Mouse (Mus musculus) hematopoietic stem cell, adult 5-6 weeks (primary cell): ENCODE measurements around the gene Olfr615. TPM values are rescaled to one million over a fixed set of nuclear protein-coding genes. Genes with fewer than 3 reads are reported as not detected.
"Not testable (repeated sequence)": the region's sequence is repeated elsewhere in the genome, so short reads cannot be mapped to it uniquely, and the experiment has no call there.

Experiments used
- ATAC-seq, 2 experiments: fragments of 125-278 bp in 1 of 2; replicated peaks in 1 of 2; 2 replicates each; pipeline ENCODE4 v1.8.0; 2016 to 2017; ENCODE audit warnings: inconsistent platforms in 2 of 2, mild to moderate bottlenecking in 2 of 2, moderate number of reproducible peaks in 2 of 2, low read depth in 1 of 2, moderate TSS enrichment in 1 of 2; ENCODE audit not compliant: low FRiP score in 2 of 2, poor library complexity in 2 of 2, severe bottlenecking in 2 of 2, insufficient read depth in 1 of 2, low TSS enrichment in 1 of 2
- total RNA-seq: library from RNA; stranded (forward); fragments of 172-1452, 232-1000 nt; gene quantifications from 2 replicates; pipeline ENCODE4 v1.2.3, GENCODE M21; 2017

Gene Olfr615
- not detected in 2 replicates for total RNA-seq

DNA sequence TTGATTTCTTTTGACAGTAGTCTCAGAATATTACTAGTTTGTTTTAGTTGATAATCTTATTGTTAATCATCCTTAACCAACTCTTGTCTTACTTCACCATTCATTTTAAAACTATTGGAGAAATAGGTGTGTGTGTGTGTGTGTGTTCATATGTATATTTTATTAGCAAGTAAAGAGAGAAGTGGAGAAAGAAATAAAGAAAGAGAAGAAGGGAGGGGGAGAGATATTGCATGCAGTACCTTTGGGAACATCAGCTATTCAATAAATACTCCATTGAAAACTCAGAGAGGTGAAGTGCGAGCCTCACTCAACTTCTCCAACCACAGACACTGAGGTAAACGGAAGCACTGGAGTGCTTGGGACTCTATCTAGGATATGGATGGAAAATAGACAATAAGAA lies at the start of gene Olfr615:
TSS of gene Olfr615 (plus strand) at position 301 of the 400 bp plus-strand sequence.
- no peak for ATAC-seq

DNA sequence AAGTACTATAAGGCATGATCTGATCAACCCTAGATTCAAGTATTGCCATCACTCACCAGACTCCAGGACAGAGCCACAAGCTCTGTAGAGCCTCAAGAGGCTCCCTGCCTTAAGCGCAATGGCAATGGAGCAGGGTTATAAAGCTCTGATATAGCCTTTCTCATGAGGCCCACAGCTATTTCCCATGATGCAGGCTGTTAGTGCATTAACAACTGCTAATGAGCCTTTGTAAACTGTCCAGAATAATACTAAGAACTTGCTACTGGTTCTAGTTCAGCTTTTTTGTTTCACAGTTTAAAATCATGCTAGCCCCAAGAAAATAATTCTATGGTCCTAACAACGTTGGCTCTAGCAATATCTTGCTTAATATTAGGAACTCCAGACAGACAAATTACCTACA lies 43.9 kb upstream of the Olfr615 start, which contains the start of gene Olfr610:
TSS of gene Olfr610 (minus strand) at position 101 of the 400 bp plus-strand sequence.
- no peak for ATAC-seq

DNA sequence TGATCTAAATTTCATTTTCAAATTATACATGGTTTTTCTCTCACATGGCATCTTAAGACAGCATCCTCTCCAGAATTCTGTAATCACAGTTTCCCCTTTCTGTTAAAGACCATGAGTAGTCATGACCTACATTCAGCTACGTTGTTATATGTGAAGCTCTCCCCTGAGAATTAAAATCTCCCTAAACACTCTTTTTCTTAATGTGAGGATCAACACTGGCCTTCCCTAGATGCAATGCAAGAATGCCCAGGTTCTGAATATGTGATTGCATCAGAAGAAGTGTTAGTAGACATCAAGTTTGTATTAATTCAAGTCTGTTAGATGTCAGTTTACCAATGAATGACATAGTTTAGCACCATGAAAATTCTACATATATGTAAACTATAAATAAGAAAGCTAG lies 35.1 kb upstream of the Olfr615 start, which contains the start of gene Olfr611:
TSS of gene Olfr611 (minus strand) at position 101 of the 400 bp plus-strand sequence.
- ATAC-seq = not testable (repeated sequence)

DNA sequence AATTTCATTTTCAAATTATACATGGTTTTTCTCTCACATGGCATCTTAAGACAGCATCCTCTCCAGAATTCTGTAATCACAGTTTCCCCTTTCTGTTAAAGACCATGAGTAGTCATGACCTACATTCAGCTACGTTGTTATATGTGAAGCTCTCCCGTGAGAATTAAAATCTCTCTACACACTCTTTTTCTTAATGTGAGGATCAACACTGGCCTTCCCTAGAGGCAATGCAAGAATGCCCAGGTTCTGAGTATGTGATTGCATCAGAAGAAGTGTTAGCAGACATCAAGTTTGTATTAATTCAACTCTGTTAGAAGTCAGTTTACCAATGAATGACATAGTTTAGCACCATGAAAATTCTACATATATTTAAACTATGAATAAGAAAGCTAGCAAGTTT lies 13.3 kb upstream of the Olfr615 start, which contains the start of gene Olfr612:
TSS of gene Olfr612 (minus strand) at position 101 of the 400 bp plus-strand sequence.
- not testable (repeated sequence) for ATAC-seq

DNA sequence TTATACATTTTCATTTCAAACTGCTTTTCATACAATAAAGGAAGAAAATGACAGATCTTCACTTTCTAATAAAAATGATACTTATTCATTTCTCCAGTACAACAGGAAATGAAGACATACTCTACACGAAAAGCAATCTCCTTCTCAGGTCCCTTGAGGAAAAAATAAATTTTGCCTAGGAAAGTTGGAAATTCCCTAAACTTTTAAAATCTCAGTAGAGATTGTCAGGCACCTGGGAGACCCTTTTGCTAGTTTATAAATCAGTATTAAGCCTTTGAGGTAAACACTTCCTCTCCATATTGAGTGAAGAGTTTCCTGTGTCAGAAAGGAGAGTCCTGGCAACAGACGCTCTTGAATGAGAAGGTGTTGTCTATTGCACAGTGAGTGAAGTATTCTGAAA lies 8.1 kb upstream of the Olfr615 start, which contains the start of gene Olfr613:
TSS of gene Olfr613 (plus strand) at position 301 of the 400 bp plus-strand sequence.
- ATAC-seq = no peak

DNA sequence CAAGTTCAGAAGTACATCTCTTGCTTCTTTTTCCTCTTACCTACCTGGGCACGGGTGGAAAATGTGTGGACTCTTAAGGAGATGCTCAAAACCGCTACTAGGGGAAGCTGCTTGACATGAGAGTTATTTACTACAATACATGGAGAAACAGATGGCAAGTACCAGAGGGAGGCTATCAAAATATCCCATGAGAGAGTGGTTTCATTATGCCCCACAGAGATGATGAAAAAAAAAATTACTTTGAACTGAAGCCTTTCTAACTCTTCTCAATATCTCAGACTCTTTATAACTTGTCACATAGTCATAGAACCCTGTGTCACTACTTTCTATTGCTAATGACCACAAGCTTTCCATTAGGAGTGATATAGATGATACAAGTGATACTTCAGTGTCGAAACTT lies 13.2 kb downstream of the Olfr615 start, which contains the start of gene Olfr616:
TSS of gene Olfr616 (minus strand) at position 101 of the 400 bp plus-strand sequence.
- ATAC-seq = no peak

DNA sequence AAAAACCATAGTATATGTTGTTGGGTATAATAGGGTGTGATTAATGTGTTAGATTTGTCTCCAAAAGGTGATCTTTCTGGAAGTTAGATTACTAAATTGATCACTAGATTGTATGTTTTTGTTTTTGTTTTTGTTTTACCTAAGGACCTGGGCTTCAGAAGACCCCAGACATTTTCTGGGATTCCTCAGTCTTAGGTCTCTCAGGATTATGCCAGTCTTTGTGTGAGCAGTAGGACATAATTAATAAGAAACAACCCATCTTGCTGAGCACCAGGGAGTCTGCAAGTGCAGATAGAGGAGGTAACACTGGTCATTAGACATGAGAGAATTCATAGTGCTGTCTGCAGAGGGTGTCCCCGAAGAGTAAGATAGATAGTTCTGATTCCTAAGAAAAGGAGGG lies 16.9 kb downstream of the Olfr615 start, which contains the start of gene Olfr617:
TSS of gene Olfr617 (plus strand) at position 301 of the 400 bp plus-strand sequence.
- ATAC-seq = no peak

DNA sequence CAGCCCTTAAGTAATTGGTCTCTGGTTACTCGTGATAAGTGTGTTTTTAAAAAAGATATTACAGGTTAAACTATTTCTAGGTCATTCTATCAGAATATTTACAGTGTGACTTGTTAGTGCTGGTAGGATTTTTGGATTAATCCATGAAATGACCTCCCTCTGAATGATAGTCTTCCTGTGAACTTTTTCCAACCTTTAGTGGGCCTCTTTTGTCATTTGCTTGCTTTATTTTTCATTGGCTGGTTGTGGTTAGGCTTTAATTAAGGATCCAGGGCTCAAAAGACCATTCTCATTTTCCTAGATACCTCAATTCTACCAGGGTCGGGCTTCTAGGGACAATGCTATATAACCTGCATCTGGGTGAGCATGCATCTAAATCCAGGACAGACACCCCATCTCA lies 33.9 kb downstream of the Olfr615 start, which contains the start of gene Olfr618:
TSS of gene Olfr618 (plus strand) at position 301 of the 400 bp plus-strand sequence.
- ATAC-seq = no peak

DNA sequence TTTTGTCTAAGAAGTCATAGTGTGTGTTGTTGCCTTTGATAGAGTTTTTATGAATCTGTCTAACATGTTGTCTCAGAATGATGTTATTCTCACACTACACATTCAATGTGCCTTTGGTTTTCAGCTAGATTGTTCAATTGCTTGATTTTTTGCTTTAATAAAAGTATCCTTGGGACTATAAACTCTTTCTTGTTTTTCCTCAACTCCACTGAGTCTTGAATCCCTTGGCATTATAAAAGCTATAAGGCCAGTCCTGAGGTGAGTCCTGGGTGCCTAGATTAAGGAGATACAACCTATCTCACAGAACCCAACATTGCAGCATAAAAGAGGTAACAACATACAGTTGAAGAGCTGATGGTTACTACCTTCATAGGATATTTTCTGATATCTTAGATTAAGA lies 44.4 kb downstream of the Olfr615 start, which contains the start of gene Olfr619:
TSS of gene Olfr619 (plus strand) at position 301 of the 400 bp plus-strand sequence.
- ATAC-seq = no peak

DNA sequence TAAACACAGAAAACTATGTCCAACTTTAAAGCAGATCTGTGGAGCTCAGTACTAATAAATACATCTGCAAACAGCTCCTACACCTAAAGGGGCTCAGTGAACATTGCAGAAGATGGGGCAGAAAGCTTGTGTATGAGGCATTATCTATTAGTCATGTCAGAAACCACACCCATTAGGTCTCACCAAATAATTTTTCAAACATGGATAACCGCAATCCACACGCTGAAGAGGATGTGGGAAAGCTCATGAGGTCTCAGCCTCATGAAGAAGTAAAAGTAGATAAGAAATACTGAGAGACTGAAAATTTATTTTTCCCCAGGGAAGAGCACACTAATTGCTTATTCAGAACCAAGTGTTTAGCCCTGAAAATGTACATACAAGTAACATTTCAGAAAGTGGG lies 51.5 kb downstream of the Olfr615 start:
- no peak for ATAC-seq

DNA sequence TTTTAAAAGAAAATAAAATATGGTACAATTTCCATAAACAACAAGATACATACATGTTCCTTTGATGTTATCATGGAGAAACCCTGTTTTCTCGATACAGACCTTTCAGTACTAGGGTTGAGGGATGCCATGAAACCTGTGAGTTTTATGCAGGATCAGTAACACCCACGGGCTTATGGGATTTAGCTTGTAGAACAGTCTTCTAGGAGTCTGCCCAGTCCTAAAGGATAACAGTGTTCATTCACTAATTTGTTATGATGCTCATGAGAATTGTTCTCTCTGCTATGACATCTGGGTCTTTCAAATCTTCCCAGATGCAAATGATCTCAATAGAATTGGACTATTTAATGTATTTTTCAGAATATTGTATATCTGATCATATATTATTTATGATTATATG lies 56.6 kb downstream of the Olfr615 start, which contains the start of gene Olfr620:
TSS of gene Olfr620 (minus strand) at position 101 of the 400 bp plus-strand sequence.
- ATAC-seq = no peak

Other genes starting within 250 kb of the Olfr615 start
- not detected in 2 replicates for gene Olfr597, start 239.8 kb upstream of the Olfr615 start, total RNA-seq
- gene Olfr598, start 232.5 kb upstream of the Olfr615 start, total RNA-seq = not detected in 2 replicates
- not detected in 2 replicates for gene Olfr599, start 220.2 kb upstream of the Olfr615 start, total RNA-seq
- not detected in 2 replicates for gene Olfr600, start 206.4 kb upstream of the Olfr615 start, total RNA-seq
- gene Olfr601, start 193.4 kb upstream of the Olfr615 start, total RNA-seq = not detected in 2 replicates
- gene Olfr603, start 169.9 kb upstream of the Olfr615 start, total RNA-seq = not detected in 2 replicates
- not detected in 2 replicates for gene Usp17lc, start 141.0 kb upstream of the Olfr615 start, total RNA-seq
- not detected in 2 replicates for gene Olfr605, start 110.6 kb upstream of the Olfr615 start, total RNA-seq
- not detected in 2 replicates for gene Olfr606, start 107.0 kb upstream of the Olfr615 start, total RNA-seq
- gene Olfr607, start 91.9 kb upstream of the Olfr615 start, total RNA-seq = not detected in 2 replicates
- not detected in 2 replicates for gene Olfr608, start 86.2 kb upstream of the Olfr615 start, total RNA-seq
- gene Olfr609, start 58.0 kb upstream of the Olfr615 start, total RNA-seq = not detected in 2 replicates
- not detected in 2 replicates for gene Olfr610, start 44.0 kb upstream of the Olfr615 start, total RNA-seq
- not detected in 2 replicates for gene Olfr611, start 35.2 kb upstream of the Olfr615 start, total RNA-seq
- gene Olfr612, start 13.4 kb upstream of the Olfr615 start, total RNA-seq = not detected in 2 replicates
- gene Olfr613, start 8.0 kb upstream of the Olfr615 start, total RNA-seq = not detected in 2 replicates
- not detected in 2 replicates for gene Olfr616, start 13.1 kb downstream of the Olfr615 start, total RNA-seq
- gene Olfr617, start 17.0 kb downstream of the Olfr615 start, total RNA-seq = not detected in 2 replicates
- gene Olfr618, start 34.0 kb downstream of the Olfr615 start, total RNA-seq = not detected in 2 replicates
- gene Olfr619, start 44.5 kb downstream of the Olfr615 start, total RNA-seq = not detected in 2 replicates
- not detected in 2 replicates for gene Olfr620, start 56.5 kb downstream of the Olfr615 start, total RNA-seq
- not detected in 2 replicates for gene Olfr622, start 86.6 kb downstream of the Olfr615 start, total RNA-seq
- not detected in 2 replicates for gene Olfr623, start 107.6 kb downstream of the Olfr615 start, total RNA-seq
- gene Olfr624, start 115.1 kb downstream of the Olfr615 start, total RNA-seq = not detected in 2 replicates
- not detected in 2 replicates for gene Olfr625-ps1, start 126.6 kb downstream of the Olfr615 start, total RNA-seq
- gene Olfr243, start 158.6 kb downstream of the Olfr615 start, total RNA-seq = not detected in 2 replicates
- gene Olfr628, start 174.3 kb downstream of the Olfr615 start, total RNA-seq = not detected in 2 replicates
- not detected in 2 replicates for gene Olfr629, start 188.9 kb downstream of the Olfr615 start, total RNA-seq
- gene Olfr630, start 201.3 kb downstream of the Olfr615 start, total RNA-seq = not detected in 2 replicates
- gene Olfr69, start 215.5 kb downstream of the Olfr615 start, total RNA-seq = not detected in 2 replicates
- gene Olfr68, start 223.6 kb downstream of the Olfr615 start, total RNA-seq = 0.88 TPM in 1 of 2 replicates, not detected in the other
- not detected in 2 replicates for gene Olfr67, start 235.7 kb downstream of the Olfr615 start, total RNA-seq